Mouse (Mus musculus) hindlimb bud, embryonic 11.5 days (tissue): ENCODE data around the gene Gm3045.

Experiments used
- DNase-seq: peaks from one replicate; pipeline ENCODE4 v3.0.0-alpha.2; 2012; ENCODE audit warnings: low read depth, low spot score; ENCODE audit errors: extremely low spot score

The Gm3045 gene

DNA sequence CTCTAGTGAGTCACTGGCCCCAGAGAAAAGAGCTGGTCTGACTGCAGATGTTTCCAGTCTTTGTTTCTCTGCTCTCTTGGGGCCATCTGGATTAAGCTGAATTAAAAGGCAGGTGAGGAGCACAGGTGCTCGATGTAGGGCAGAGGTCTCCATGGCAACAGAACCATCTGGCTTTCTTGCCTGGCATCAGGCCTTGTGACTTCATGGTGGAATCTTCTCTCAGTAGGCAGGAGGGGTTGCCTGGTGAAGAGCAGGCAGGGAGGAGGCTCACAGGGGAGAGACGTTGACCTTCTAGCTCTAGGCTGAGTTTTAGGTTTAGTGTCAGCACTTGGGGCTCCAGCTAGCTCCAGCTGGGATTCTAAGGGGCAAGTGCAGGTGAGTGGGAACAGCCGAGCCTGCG lies at the start of gene Gm3045:
TSS of gene Gm3045 (plus strand) at position 230 of the 400 bp plus-strand sequence.
- DNase-seq: no peak

DNA sequence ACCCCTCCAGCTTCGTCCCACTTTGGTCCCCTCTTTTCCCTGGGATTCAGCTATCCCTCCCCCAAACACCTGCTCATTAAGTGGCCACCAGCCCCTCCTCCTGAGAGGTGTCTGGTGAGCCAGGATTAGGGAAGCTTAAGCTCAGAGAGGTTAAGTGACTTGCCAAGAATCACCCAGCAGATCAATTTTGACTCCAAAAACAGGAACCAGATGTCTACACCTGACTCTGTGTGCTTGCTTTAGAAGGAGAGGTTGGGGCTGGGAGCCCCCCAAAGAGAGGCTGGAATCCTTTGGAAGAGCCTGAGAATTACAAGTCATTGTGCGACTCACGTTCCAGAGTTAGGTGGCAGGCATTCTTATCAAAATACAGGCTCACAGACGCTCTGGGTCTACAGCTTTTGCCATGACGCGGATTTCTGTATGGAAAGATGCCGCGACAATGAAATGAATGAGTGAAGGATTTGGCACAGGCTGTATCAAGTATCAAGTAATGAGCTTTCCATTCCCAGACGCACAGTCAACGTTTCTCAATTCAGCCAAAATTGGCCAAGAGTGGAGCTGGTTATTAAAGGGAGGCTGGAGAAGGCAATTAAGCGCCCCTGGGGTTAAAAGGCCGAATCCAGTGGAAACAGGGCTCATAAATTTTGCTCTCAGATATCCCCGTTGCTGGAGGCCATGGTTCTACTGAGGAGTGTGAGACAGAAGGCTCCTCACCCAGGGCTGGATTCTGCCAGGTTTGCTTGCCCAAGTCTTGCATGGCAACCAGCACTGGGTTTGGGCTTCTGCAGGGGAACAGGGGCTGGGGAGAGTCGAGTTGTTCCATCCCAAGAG lies 45.3 kb upstream of the Gm3045 start:
- peak; percentile 86 for DNase-seq

DNA sequence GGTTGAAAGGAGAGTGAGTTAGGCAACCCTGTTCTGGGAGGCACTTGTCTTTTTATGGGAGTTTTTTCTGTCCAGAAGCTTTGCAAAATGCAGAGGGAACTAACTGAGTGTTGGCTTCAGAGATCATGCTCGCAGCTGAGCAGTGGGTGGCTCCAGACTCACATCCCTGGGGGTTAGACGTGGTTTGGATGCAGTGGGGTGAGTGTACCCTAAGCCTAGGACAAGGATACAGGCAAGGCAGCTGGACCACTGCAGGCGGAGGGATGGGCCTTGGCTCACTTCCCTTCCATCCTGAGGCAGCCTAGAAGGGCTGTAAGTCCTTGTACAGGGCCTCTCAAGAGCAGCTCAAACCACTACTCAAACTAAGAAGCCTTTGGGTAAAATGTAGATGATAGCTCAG lies 43.0 kb upstream of the Gm3045 start:
- DNase-seq: no peak

DNA sequence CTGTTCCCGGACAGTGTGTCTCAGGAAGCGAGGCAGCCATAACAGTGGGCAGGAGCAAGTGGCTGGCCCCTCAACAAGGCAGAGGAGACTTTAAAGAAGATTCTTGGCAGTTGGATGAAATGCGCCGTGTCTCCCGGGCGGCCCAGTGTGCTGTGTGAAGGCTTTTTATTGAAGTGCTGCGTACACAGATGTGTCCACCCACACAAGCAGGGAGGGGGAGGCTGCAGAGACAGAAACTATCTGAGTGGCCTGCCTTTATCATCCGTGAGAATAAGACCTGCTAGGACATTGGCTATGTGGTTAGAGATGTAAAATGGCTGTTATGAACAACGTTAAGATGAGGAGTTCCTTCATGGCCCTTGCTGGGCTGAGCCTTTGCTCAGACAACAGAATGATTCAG lies 40.0 kb upstream of the Gm3045 start:
- no peak for DNase-seq

DNA sequence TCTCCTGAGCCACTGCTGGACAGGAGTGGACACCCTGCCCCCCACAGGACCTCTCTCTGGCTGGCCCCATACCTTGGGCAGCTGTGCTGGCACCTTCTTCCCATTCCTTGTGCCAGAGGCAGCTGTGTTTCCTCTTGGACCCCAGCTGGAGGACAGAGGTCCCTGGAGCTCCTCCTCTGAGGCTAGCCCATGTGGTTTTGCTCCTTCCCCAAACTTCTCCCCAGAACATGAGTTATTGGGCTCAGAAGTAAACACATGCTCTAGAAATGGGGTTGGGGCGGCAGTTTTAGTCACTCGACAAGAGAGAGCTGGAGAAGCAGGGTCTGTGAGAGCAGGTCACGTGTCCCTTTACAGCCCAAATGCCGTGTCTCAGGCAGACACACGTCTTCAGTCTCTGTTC lies 39.0 kb upstream of the Gm3045 start:
- DNase-seq: no peak

GRCm38 (mm10) chr13:56388042-56388441 lies 38.4 kb upstream of the Gm3045 start:
- no peak for DNase-seq

- DNase-seq: no peak
Observed at GRCm38 (mm10) chr13:56397572-56397971, 28.8 kb upstream of the Gm3045 start.

DNA sequence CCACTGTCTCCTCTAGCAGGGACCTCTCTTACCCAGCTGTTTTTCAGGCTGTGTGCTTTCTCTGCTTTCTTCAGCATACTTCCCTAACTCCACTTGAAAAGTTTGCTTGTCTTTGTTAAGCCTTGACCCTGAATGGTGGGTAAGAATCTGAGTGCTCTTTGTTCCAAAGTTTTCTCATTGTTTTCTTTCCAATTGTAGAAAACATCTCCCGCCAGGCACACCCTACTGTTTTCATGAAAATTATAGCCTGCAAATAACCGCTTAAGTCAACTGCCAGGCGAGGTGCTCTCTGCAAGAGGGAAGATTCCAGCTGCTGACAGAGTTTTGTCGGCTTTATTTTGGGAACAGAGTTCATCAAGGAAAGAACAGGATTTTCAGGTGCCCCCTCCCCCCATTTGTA lies 25.2 kb upstream of the Gm3045 start:
- DNase-seq: no peak

GRCm38 (mm10) chr13:56403381-56404086 lies 22.9 kb upstream of the Gm3045 start:
- DNase-seq: no peak

GRCm38 (mm10) chr13:56404511-56405140 lies 21.8 kb upstream of the Gm3045 start:
- no peak for DNase-seq

- DNase-seq: no peak
Observed at GRCm38 (mm10) chr13:56412286-56412873, 14.0 kb upstream of the Gm3045 start.

DNA sequence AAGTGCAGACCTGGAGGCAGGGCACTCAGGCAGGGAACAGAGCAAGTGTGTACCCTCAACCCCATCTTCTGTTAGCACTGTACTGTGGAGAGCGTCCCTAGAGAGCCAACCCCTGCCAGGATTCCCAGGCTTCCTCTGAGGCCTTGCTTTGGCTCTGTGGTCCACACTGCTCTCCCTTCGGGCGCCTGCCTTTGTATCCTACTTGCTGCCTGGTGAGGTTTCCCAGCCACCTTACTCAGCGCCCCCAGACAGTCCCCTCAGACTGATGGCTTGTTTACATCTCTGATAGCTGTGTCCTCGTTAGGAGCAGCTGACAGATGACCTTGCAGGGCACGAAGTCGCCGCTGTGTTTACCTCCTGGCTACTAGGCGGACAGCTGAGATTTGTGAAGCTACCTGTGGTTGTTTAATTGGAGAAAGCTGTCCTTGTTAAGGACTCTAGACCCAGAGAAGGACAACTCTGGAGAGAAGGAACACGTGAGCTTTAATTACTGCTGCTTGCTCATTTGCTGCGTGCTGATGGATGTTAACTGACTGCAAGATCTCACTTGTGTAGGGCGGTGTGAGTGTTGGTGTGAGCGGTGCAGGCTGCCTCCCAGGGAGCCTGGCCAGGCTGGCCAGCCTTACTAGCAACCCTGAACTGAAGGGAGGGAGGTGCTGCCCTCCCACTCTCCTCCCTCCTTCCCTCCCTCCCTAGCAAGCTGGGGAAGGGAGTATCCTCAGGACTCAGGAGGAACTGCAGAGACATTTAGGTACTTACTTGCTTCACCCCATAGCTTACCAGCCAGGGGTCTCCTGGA lies 7.5 kb upstream of the Gm3045 start:
- peak; percentile 35 for DNase-seq

DNA sequence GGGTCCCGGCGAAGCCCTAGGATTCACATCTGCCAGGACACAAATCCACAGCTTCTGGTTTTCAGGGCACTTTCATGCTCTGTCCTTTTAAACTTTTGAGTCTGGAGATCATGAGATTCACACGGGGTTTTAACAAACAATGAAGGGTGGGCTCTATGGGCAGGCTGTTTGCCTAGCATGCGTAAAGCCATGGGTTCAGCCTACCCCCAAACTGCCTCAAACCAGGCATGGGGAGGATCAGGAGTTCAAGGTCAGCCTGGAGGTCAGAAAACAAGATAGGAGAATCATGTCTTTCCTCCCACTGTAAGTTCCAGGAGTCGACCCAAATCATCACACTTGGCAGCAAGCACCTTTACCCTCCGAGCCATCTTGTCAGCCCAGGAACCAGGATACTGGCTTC lies 6.9 kb upstream of the Gm3045 start:
- DNase-seq: no peak

DNA sequence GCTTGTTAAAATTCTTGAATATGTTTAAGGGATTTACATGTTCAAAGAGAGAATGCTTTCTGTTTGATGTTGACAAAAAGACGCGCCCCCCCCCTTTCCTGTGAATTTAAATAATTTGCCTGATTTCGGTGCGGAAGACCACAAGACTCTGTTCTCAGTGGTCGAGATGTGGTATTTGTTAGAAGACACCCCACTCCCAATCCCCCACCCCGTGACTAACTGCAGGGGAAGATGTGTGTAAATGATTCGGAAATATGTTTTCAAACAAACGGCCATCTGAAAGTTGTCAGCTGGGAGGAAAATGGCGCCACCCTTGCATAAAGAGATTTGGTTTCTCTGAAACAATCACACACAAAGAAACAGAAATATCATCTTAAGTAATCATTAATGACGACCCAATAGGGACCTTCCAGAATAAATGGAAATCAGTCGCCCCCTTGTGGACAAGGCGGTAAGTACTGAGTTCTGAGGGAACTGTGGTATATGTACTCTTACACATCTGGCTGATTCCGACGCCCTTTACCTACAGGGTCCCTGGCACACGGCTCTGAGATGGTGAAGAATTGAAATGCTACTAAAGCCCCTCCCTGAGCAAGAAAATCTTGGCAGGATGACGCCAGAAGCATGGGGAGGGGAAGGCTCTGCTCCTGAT lies 4.2 kb upstream of the Gm3045 start:
- DNase-seq: peak; percentile 74

DNA sequence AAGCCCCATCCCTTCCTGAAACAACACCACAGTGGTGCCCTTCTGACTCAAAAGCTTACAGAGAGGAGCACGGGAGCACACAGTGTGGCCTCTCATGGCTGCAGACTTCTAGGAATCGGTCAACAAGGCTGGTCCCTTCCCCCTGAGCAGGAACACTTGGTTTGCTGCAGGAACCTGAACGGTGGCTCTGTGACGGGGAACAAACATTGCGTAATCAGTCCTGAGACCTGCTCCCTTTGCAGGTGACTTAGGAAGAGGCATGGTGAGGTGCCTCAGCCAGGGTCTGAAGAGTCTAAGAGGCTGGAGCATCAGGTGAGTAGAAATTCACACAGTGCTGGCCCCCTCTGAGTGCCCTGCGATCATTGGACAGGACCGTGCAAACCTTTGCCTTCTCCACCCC lies 463 bp upstream of the Gm3045 start:
- no peak for DNase-seq

DNA sequence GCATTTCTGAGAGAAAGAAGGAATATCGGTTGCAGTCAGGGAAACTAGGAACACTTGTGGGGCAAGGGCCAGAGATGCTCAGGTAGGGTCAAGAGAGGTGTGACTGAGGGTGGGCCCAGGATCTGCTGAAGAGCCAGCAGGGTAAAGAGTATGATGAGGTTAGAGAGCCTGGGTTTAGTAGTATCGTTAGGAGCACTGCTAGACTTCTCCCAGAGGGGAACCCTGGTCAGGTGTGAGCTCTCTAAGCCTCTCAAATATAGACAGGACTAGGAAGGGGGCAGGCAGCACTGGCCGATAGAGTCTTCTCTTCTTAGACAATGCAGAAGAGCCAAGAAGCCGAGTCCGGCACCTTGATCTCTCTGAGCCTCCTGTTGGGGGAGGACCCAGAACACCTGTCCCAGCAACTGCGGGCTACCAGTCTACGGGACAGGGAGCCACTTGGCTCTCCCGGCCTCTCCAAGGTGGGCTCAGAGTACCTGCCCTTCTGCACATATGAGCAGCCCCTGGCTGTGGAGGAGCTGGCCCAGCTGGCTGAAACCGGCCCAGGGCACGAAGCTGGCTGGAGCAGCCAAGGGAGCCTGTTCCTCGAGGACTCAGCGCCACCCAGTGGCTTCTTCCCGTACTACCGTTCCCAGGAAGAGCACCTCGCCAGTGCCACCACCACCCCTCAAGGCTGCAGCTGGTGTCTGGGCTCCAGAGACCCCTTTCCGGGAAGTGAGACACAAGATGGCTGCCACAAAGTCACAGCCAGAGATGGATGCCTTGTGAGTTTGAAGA lies 2.5 kb downstream of the Gm3045 start:
- peak; percentile 56 for DNase-seq

GRCm38 (mm10) chr13:56432496-56432895 lies 6.1 kb downstream of the Gm3045 start:
- no peak for DNase-seq

DNA sequence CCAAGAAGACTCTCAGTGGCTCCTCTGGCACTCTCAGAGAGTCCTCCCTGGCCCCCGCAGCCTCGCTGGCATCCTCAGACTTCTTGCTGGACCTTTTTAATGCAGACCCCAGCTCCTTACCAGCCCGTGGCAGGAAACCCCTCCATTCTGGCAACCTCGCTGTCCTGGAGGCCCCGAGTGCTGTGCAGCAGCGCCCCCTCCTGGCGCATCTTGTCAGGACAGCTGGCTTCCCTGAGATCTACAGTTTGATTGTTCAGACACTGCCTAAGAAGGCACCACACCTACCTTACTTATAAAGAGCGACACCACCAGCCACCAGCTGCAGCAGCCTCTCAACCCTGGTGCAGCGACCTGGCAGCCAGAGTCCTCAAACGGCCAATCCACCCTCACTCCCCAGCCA lies 7.1 kb downstream of the Gm3045 start:
- peak; percentile 53 for DNase-seq

DNA sequence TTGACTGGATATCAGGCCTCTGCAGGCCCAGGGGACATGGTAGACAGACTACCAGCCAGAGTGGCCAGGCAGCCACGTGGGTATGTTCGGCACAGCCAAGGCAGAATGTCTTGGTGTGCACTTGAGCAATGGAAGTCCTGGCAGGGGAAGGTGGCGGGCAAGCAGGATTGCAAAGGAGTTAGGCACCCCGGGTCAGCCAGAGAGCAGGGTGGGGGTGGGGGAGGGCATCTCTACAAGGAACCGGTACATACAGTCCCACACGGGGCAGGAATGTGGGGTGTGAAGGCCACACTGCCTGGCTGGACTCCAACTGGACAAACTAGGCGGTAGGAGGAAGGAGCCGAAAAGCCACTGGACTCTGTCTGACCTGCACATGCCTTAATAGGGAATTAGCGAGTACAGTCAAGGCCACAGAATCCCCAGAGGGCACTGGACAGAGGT lies 7.9 kb downstream of the Gm3045 start:
- DNase-seq: no peak
